Mouse (Mus musculus): ENCODE measurements at regions not wholly inside any gene's neighbourhood (a gene's known extent, or its start where the extent isn't known, plus 50 kb on each side); places are given as distances from the start of the nearest gene placed in this dataset.

DNA sequence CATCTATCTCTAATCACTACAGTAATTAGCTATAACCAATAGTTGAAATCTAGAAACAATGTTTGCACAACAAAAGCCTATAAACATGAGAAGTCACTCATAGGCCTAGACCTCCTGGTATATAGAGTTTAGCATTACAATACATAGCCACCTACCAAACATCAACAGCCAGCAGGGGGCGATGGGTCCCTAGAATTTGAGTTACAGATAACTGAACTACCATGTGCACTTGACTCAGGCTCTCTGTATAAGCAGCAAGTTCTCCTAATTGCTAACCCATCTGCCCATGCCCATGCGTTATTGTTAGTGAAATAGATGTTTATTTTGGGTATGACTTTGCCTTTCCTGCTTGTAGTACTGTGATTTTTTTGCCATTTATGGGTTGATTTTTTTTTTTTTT lies 106.9 kb upstream of the Tgif2lx2 start:
- peak in 1 of 2 experiments; percentile 1 for DNase-seq

DNA sequence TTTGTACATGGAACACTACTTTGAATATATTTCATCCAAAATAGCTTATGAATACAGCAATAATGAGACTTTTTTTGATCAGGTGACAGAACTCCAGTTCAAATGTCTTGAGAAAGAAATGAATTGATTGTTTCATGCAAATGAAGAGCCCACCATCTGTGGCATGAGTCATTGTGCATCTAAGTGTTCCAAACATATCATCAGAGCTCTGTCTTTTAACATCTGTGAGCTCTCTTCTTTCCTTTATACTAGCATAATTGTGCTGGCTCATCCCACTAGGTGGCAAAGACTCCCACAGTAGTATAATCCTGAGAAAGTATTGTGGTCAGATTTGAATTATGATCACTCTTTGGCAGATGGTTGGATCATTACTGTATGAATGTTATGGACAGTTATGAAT lies 70.1 kb upstream of the Tgif2lx2 start:
- no peak for DNase-seq

All from kidney, postnatal 25 days (tissue).